Mouse (Mus musculus) c-Kit-negative CD71-positive TER-119-positive erythroid progenitor cells, embryonic 14.5 days (primary cell): ENCODE data around the gene Vtcn1.

Experiments used
- DNase-seq: peaks from one replicate; pipeline ENCODE4 v3.0.0-alpha.2; 2013; ENCODE audit warnings: low read depth, low spot score

Vtcn1 gene

GRCm38 (mm10) chr3:100856050-100856815 is 31.0 kb downstream of the Vtcn1 start:
- DNase-seq = no peak

- DNase-seq = no peak
Observed at GRCm38 (mm10) chr3:100857139-100857538, 31.9 kb downstream of the Vtcn1 start.

GRCm38 (mm10) chr3:100858334-100859002 is 33.2 kb downstream of the Vtcn1 start:
- DNase-seq = no peak

- DNase-seq = no peak
Observed at GRCm38 (mm10) chr3:100861307-100862303, 36.3 kb downstream of the Vtcn1 start.

- no peak for DNase-seq
Observed at GRCm38 (mm10) chr3:100866946-100867345, 41.7 kb downstream of the Vtcn1 start.

GRCm38 (mm10) chr3:100877057-100877456 is 51.8 kb downstream of the Vtcn1 start:
- no peak for DNase-seq

GRCm38 (mm10) chr3:100881403-100881802 is 56.1 kb downstream of the Vtcn1 start:
- no peak for DNase-seq

GRCm38 (mm10) chr3:100881843-100882634 is 56.8 kb downstream of the Vtcn1 start:
- no peak for DNase-seq

GRCm38 (mm10) chr3:100889234-100889633 is 64.0 kb downstream of the Vtcn1 start:
- DNase-seq = no peak

GRCm38 (mm10) chr3:100890406-100890805 is 65.1 kb downstream of the Vtcn1 start:
- no peak for DNase-seq

GRCm38 (mm10) chr3:100892383-100893335 is 67.4 kb downstream of the Vtcn1 start:
- no peak for DNase-seq

GRCm38 (mm10) chr3:100895500-100895899 is 70.2 kb downstream of the Vtcn1 start:
- no peak for DNase-seq

- no peak for DNase-seq
Observed at GRCm38 (mm10) chr3:100906128-100906527, 80.9 kb downstream of the Vtcn1 start.

GRCm38 (mm10) chr3:100906916-100907315 is 81.7 kb downstream of the Vtcn1 start:
- no peak for DNase-seq

- DNase-seq = no peak
Observed at GRCm38 (mm10) chr3:100908594-100908993, 83.3 kb downstream of the Vtcn1 start.

GRCm38 (mm10) chr3:100910621-100911020 is 85.4 kb downstream of the Vtcn1 start:
- no peak for DNase-seq

- DNase-seq = no peak
Observed at GRCm38 (mm10) chr3:100911026-100911425, 85.8 kb downstream of the Vtcn1 start.

- DNase-seq = no peak
Observed at GRCm38 (mm10) chr3:100911498-100912213, 86.4 kb downstream of the Vtcn1 start.

GRCm38 (mm10) chr3:100916844-100917243 is 91.6 kb downstream of the Vtcn1 start:
- peak; percentile 17 for DNase-seq
